Mouse (Mus musculus) CD4-positive helper T cell, adult 2 months (primary cell): Measurements from ENCODE around the gene Mthfd2l.

Experiments used
- DNase-seq: peaks from one replicate; pipeline ENCODE4 v3.0.0-alpha.2; 2012; ENCODE audit warnings: low read depth, missing footprints, low spot score

Gene Mthfd2l

GRCm38 (mm10) chr5:90930971-90931851 is at the start of gene Mthfd2l:
Gene Mthfd2l (plus strand): TSS chr5:90931117.
- DNase-seq = peak; percentile 82

GRCm38 (mm10) chr5:90881682-90882081 is 49.2 kb upstream of the Mthfd2l start:
- DNase-seq = no peak

- no peak for DNase-seq
Measured at GRCm38 (mm10) chr5:90882146-90882545, 48.8 kb upstream of the Mthfd2l start.

- no peak for DNase-seq
Measured at GRCm38 (mm10) chr5:90884628-90885242, 46.2 kb upstream of the Mthfd2l start.

GRCm38 (mm10) chr5:90888661-90889060 is 42.3 kb upstream of the Mthfd2l start:
- no peak for DNase-seq

- no peak for DNase-seq
Measured at GRCm38 (mm10) chr5:90890519-90891463, 40.1 kb upstream of the Mthfd2l start, which contains the start of gene Cxcl1. Gene Cxcl1 (plus strand): TSS chr5:90891241.

- DNase-seq = no peak
Measured at GRCm38 (mm10) chr5:90891464-90891813, 39.5 kb upstream of the Mthfd2l start.

GRCm38 (mm10) chr5:90894231-90894630 is 36.7 kb upstream of the Mthfd2l start:
- no peak for DNase-seq

- no peak for DNase-seq
Measured at GRCm38 (mm10) chr5:90897429-90897828, 33.5 kb upstream of the Mthfd2l start.

GRCm38 (mm10) chr5:90899308-90899707 is 31.6 kb upstream of the Mthfd2l start:
- DNase-seq = no peak

- DNase-seq = no peak
Measured at GRCm38 (mm10) chr5:90900147-90900546, 30.8 kb upstream of the Mthfd2l start.

- DNase-seq = no peak
Measured at GRCm38 (mm10) chr5:90900688-90901087, 30.2 kb upstream of the Mthfd2l start.

GRCm38 (mm10) chr5:90902380-90903260 is 28.3 kb upstream of the Mthfd2l start:
- peak; percentile 14 for DNase-seq

GRCm38 (mm10) chr5:90903339-90904020 is 27.4 kb upstream of the Mthfd2l start, which contains the start of gene Cxcl2:
Gene Cxcl2 (plus strand): TSS chr5:90903871.
- DNase-seq = no peak

- DNase-seq = peak; percentile 49
Measured at GRCm38 (mm10) chr5:90908983-90909382, 21.9 kb upstream of the Mthfd2l start.

- DNase-seq = no peak
Measured at GRCm38 (mm10) chr5:90919495-90919894, 11.4 kb upstream of the Mthfd2l start.

- no peak for DNase-seq
Measured at GRCm38 (mm10) chr5:90922958-90923357, 8.0 kb upstream of the Mthfd2l start.

- no peak for DNase-seq
Measured at GRCm38 (mm10) chr5:90930546-90930945, 371 bp upstream of the Mthfd2l start.

- DNase-seq = no peak
Measured at GRCm38 (mm10) chr5:90931911-90932310, 994 bp downstream of the Mthfd2l start.

GRCm38 (mm10) chr5:90936706-90937105 is 5.8 kb downstream of the Mthfd2l start:
- DNase-seq = no peak
